Mouse (Mus musculus) CD4-positive, CD25-positive, alpha-beta regulatory T cell (primary cell): ENCODE results near the gene Cdca3. TPM values are rescaled to one million over a fixed set of nuclear protein-coding genes. Genes with fewer than 3 reads are reported as not detected.

Experiments used
- polyA plus RNA-seq: library from polyadenylated mRNA; unstranded; fragments of 100-300 nt; shearing (Covaris generic); gene quantifications from one replicate; pipeline ENCODE4 v1.2.1, GENCODE M21; 2017

The Cdca3 gene
- polyA plus RNA-seq: 6.9 TPM

DNA sequence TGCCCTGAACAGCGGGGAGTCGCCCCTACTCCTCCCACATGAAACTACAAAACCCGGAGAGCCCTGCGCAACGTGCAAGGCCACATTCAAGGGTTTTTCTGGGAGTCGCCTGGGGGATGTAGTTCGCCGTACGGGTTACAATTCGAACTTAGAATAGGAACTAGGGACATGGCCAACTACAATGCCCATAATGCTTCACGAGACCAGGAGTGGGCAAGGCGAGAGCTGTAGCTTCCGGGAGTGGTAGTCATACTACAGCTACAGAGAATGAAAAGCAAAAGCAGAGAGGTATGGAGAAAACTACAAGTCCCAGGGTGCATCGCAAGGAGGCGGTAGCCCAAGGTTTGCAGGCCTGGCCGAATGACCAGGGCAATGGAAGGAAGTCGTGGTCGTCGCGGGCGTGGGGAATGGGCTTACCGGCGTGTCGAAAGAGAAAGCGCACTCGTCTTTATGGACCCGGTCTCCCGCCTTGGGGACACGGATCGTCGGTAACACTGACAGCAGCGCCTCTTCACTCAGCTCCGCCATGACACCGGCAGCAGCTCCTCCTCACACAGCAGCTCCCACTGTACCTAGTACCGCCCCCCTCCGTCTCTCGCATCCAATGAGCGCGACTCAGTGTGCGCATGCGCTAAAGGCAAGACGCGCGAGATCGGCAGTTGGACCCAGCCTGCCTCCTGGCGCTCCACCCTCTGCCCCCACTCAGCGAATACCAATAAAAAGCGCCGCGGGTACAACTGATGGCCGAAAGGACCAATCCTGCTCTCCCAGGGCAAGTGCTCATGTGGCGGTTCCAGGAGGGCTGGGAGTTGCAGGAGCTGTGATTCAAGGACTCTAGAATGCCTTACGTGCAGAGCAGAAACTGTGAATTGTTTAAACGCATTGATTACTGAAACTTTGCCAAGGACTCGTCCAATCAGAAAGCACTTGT, at the start of gene Cdca3, which contains the start of gene Usp5:
TSS of gene Cdca3 (plus strand) at position 680 of the 931 bp plus-strand sequence.
TSS of gene Usp5 (minus strand) at position 617 of the 931 bp plus-strand sequence.

DNA sequence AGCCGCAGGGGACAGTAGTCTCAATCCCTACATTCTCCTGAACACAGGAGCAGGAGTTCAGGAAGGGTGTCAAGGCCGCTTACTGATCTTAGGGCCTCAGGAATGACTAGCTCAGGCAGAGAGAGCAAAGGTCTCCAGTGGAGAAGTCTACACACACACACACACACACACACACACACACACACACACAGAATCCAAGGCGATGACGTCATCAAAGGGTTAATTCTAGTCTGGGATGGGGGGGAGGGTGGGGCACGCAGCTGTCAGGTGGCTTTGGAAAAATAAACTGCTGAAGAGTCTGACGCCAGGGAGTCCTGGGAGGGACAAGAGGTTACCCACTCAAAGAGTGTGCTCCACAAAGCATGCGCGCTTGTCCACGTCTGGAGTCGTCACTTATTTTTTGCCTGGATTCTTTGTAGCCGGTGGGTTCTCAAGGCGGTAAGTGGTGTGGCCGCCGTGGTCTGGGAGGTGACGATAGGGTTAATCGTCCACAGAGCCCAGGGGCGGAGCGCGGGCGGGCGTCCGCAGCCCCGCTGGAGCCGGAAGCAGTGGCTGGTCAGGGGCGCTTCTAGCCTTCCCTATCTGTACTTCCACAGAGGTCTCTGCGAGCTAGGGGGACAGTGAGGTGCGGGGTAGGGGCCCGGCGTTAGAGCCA, 20.9 kb upstream of the Cdca3 start, which contains the start of gene Spsb2:
TSS of gene Spsb2 (plus strand) at position 304 of the 655 bp plus-strand sequence.

DNA sequence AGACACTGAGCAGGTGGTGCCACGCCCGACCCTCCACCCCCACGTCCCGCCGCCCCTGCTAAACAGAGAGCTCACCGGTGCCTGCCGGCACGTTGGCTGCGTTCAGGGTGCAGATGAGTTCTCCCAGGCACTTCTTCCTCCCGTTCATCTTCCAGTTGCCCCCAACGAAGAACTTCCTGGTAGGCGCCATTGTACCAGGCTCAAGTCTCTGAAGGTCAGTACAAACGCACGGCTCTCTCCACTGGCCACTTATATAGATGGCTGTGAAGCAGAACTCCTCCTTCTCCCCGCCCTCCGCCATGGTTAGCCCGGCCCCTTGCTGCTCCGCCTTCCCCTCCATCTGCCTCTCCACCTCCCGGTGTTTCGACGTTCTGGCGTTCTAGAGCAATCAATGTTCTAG, 15.4 kb upstream of the Cdca3 start, which contains the start of gene Tpi1:
TSS of gene Tpi1 (minus strand) at position 364 of the 400 bp plus-strand sequence.

DNA sequence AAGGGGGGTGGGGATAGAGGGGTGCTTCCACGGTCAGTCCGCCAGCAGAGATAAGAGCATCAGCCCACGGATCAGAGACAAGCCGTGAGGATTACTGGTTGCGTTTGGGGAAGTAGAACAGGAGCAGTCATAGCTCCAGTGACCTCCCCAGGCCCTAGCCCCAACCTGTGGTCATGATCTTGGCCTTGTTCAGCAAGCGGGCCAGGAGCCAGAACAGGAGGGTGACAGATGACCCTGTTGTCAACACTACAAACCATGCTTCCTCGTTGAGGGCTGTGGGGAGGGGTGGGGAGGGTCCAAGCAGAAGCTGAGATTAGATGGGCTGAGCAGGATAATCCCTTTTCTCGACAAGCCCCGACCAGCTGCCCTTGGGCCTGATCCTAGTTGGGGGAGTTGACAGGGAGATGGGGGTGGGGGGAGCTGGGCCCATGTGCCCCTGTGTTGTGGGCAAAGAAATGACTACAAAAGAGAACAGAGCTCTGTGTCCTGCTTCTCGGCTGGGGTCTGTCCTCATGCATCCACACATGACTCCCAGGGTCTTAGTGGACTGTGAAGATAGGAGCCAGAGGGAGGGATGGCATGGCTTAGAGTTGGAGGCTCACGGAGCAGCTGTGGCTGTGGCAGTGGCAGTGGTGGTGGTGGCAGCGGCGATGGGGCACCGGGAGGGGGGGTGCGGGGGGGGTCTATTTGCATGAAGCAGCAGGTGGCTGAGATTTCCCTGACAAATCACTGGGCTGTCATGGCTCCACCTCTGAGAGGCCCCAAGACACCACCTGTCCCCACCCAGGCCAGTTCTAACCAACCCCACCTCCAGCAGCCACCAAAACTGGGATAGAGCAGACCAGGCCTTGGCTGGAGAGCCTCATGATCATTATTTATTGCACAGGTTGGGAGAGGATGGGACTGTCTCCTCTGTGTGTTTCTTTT, 11.2 kb downstream of the Cdca3 start, which contains the start of gene Gnb3:
TSS of gene Gnb3 (minus strand) at position 35 of the 927 bp plus-strand sequence.

DNA sequence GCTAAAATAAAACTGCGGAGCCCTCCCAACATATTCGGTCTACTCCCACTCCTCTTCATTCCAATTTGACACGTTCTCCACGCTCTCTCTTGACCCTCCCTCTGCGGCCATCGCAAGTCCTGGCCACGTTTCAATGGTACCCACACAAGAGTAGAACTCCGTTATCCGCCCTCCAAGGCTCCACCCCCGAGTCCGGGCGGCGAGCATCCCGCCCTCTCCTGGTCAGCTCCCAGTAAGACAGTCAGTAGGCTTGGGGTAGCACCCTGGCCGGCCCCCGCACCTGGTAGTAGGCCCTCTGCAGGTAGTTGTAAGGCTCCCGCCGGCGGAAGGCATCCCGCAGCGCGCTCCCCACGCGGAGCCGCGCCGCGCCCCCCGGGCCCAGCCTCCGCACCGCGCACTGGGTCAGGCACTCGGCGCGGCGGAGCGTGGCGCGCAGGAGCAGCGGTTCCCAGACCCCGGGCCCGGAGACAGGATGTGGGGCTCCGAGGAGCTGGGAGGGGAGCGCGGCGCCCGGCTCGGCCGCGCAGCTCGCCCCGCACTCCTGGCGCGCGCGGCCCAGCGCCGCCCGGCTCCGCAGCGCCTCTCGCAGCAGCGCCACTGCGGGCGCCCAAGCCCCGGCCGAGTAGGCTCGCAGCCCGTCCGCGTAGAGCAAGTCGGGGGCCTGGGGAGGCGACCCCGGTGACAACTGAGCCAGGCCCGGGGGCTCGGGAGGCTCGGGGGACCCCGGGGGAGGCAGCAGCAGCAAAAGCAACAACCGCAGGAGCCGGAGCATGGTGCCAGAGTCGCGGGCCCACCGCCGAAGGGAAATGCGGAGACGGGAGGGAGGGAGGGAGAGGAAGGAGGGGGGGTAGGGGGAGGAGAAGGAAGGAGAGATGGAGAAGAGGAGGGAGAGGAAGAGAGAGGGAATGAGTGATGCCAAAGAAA, 27.8 kb downstream of the Cdca3 start, which contains the start of gene P3h3:
TSS of gene P3h3 (minus strand) at position 837 of the 924 bp plus-strand sequence.

DNA sequence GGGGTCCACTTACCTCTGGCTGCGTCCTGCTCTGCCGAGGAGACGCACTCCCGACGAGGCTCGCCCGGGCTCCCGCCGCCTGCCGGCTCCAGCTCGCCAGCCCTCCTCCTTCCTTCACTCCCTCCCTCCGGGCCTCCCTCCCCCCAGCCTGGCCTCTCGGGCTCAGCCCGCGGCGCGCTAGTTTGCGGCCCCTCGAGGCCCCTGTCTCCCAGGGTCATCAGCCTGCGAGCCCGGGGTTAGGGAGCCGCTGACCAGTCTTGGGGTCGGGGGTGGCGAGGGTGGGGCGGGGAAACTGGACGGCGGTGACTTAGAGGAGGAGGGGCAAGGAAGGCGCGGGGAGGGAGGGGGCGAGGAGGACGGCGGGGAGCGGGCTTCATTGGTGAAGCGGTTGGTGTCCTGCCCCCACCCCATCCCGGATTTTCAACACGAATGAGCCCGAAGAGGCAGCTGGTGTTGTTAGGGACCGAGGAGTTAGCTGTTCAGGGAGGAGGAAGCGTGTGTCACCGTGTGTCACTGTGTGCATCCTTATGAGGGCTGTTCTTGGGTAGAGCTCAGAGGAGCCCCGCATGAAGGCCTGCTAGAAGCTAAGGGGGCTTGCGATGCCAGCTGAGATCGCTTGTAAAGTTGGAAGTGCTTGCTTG, 34.4 kb downstream of the Cdca3 start, which contains the start of gene Gpr162:
TSS of gene Gpr162 (minus strand) at position 326 of the 641 bp plus-strand sequence.

Other genes starting within 250 kb of the Cdca3 start
- gene C1s2, start 193.5 kb upstream of the Cdca3 start, polyA plus RNA-seq: not detected
- gene Lpcat3, start 166.5 kb upstream of the Cdca3 start, polyA plus RNA-seq: 58.1 TPM
- 298 TPM for gene Emg1, start 117.4 kb upstream of the Cdca3 start, polyA plus RNA-seq
- gene Phb2, start 117.2 kb upstream of the Cdca3 start, polyA plus RNA-seq: 218 TPM
- gene Ptpn6, start 90.8 kb upstream of the Cdca3 start, polyA plus RNA-seq: 385 TPM
- gene Grcc10, start 88.2 kb upstream of the Cdca3 start, polyA plus RNA-seq: 417 TPM
- gene Gm45234, start 73.5 kb upstream of the Cdca3 start, polyA plus RNA-seq: not detected
- 7.2 TPM for gene Atn1, start 73.0 kb upstream of the Cdca3 start, polyA plus RNA-seq
- gene Eno2, start 59.9 kb upstream of the Cdca3 start, polyA plus RNA-seq: 6.6 TPM
- gene Lrrc23, start 49.8 kb upstream of the Cdca3 start, polyA plus RNA-seq: 1.3 TPM
- 2.7 TPM for gene Spsb2, start 20.9 kb upstream of the Cdca3 start, polyA plus RNA-seq
- gene Tpi1, start 15.3 kb upstream of the Cdca3 start, polyA plus RNA-seq: 94.6 TPM
- 116 TPM for gene Usp5, start 63 bp upstream of the Cdca3 start, polyA plus RNA-seq
- not detected for gene Gnb3, start 10.7 kb downstream of the Cdca3 start, polyA plus RNA-seq
- gene P3h3, start 28.2 kb downstream of the Cdca3 start, polyA plus RNA-seq: 0.20 TPM
- 0.38 TPM for gene Gpr162, start 34.4 kb downstream of the Cdca3 start, polyA plus RNA-seq
- gene Cd4, start 58.7 kb downstream of the Cdca3 start, polyA plus RNA-seq: 401 TPM
- gene Lag3, start 82.2 kb downstream of the Cdca3 start, polyA plus RNA-seq: 3.4 TPM
- 36.6 TPM for gene Ptms, start 90.6 kb downstream of the Cdca3 start, polyA plus RNA-seq
- gene Mlf2, start 101.8 kb downstream of the Cdca3 start, polyA plus RNA-seq: 200 TPM
- 84.6 TPM for gene Cops7a, start 136.0 kb downstream of the Cdca3 start, polyA plus RNA-seq
- 0.48 TPM for gene Pianp, start 167.1 kb downstream of the Cdca3 start, polyA plus RNA-seq
- 73.2 TPM for gene Zfp384, start 179.6 kb downstream of the Cdca3 start, polyA plus RNA-seq
- gene Ing4, start 210.2 kb downstream of the Cdca3 start, polyA plus RNA-seq: 98.8 TPM
- 18.6 TPM for gene Acrbp, start 220.1 kb downstream of the Cdca3 start, polyA plus RNA-seq
- gene Lpar5, start 238.4 kb downstream of the Cdca3 start, polyA plus RNA-seq: 22.7 TPM